In the genomic region with DNA sequence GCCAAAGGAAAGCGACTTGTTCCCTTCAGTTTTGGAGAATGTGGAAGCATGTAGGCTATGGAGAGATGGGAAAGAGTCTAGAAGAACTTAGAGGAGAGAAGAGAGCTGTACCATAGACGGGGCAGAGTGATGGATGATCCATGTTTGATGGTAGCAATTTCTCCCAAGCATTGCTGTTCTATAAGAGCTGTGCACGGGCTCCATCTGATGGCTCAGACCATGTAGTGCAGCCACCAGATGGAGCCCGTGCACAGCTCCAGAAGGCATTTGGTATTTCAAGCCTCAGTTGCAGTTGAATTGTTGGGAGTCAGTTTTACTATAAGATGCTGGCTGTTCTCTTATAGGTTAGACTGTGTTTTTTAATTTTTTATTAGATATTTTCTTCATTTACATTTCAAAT, we compare ENCODE assay signal across 8 mouse cellular contexts. TPM values are rescaled to one million over a fixed set of nuclear protein-coding genes. Genes with fewer than 3 reads are reported as not detected.
DNase-seq lines count a peak whose midpoint lies in the region; ATAC-seq and TF ChIP-seq lines count a peak whose summit lies in the region.
"Had no signal": no experiment of that assay in that cellular context is flagged by ENCODE, and none has a peak within 500 bp of the region (broad histone marks: within the 10 kb centered on the region; RNA-seq: fewer than 3 reads in every experiment).

No protein-coding gene starts in this region.

- no peak overlapping the region for H3K4me3 ChIP-seq in C2C12 (ENCODE audit: insufficient read depth, poor library complexity, severe bottlenecking)
- no peak overlapping the region for H3K4me3 ChIP-seq in forebrain, embryonic 13.5 days
- no peak overlapping the region for H3K4me3 ChIP-seq in liver, adult 2 months (ENCODE audit: insufficient read depth, low read depth, low read length)
- H3K4me3 ChIP-seq in neural tube, embryonic 14.5 days (ENCODE audit: low read depth, low read length): no peak overlapping the region
- H3K4me3 ChIP-seq: heart, embryonic 13.5 days had no signal

- H3K27me3 ChIP-seq in C2C12 (ENCODE audit: control insufficient read depth, insufficient read depth, insufficient read length): no peaks in the 10 kb centered on the region
- H3K27me3 ChIP-seq in forebrain, embryonic 13.5 days: no peaks in the 10 kb centered on the region
- no peaks in the 10 kb centered on the region for H3K27me3 ChIP-seq in liver, adult 2 months (ENCODE audit: control insufficient read depth, insufficient read depth, low read length)
- no peaks in the 10 kb centered on the region for H3K27me3 ChIP-seq in neural tube, embryonic 14.5 days (ENCODE audit: control insufficient read depth, insufficient read depth, low read length)
- H3K27me3 ChIP-seq: heart, embryonic 13.5 days had no signal

- no peak for TF ChIP-seq POLR2A in liver, adult 2 months (IDR thresholded peaks at IDR 0.05; ENCODE audit: extremely low read depth, insufficient read depth, low read length)

- H3K4me2 ChIP-seq in forebrain, embryonic 13.5 days: no peak overlapping the region
- H3K4me2 ChIP-seq in neural tube, embryonic 14.5 days (ENCODE audit: low read depth, low read length): no peak overlapping the region
- H3K4me2 ChIP-seq: heart, embryonic 13.5 days had no signal

- no peak overlapping the region for H3ac ChIP-seq in C2C12 (ENCODE audit: control insufficient read depth, insufficient read length, low read depth)

- TF ChIP-seq CTCF in C2C12 (IDR thresholded peaks at IDR 0.05; ENCODE audit: control insufficient read depth, insufficient read depth, insufficient read length): peak; percentile 3
- peak; percentile 66 for TF ChIP-seq CTCF in liver, adult 2 months (IDR thresholded peaks at IDR 0.05; ENCODE audit: low read depth, low read length)

- H3K36me3 ChIP-seq in C2C12 (ENCODE audit: control insufficient read depth, insufficient read depth): peaks cover 32% of the 10 kb centered on the region
- H3K36me3 ChIP-seq in forebrain, embryonic 13.5 days (ENCODE audit: poor library complexity, severe bottlenecking): no peaks in the 10 kb centered on the region
- peaks cover 5% of the 10 kb centered on the region; the same call in 1 of the 2 replicates for H3K36me3 ChIP-seq in liver, adult 2 months (ENCODE audit: control insufficient read depth, insufficient read depth, low read length)
- H3K36me3 ChIP-seq in neural tube, embryonic 14.5 days (ENCODE audit: control insufficient read depth, insufficient read depth, low read length): no peaks in the 10 kb centered on the region

- no peak overlapping the region for H3K27ac ChIP-seq in forebrain, embryonic 13.5 days
- no peak overlapping the region for H3K27ac ChIP-seq in liver, adult 2 months (replicated peaks; ENCODE audit: insufficient read depth, low read depth, low read length)
- no peak overlapping the region for H3K27ac ChIP-seq in neural tube, embryonic 14.5 days (ENCODE audit: low read depth, low read length)
- H3K27ac ChIP-seq: heart, embryonic 13.5 days had no signal

- WGBS in forebrain, embryonic 13.5 days: 21% methylated on average over 4 of the region's 4 CpGs
- WGBS in liver, adult 2 months: 18% methylated on average over 4 of the region's 4 CpGs
- 23% methylated on average over 4 of the region's 4 CpGs for WGBS in neural tube, embryonic 14.5 days

- H3K9me3 ChIP-seq in forebrain, embryonic 13.5 days (replicated peaks): no peaks in the 10 kb centered on the region
- H3K9me3 ChIP-seq in neural tube, embryonic 14.5 days (ENCODE audit: control insufficient read depth, low read length): no peaks in the 10 kb centered on the region
- H3K9me3 ChIP-seq: heart, embryonic 13.5 days had no signal

- H3K4me1 ChIP-seq in forebrain, embryonic 13.5 days: peaks cover 1% of the 10 kb centered on the region
- H3K4me1 ChIP-seq in liver, adult 2 months (ENCODE audit: control insufficient read depth, insufficient read depth, low read length): no peaks in the 10 kb centered on the region; the same call in 1 of the 2 replicates
- H3K4me1 ChIP-seq in neural tube, embryonic 14.5 days (ENCODE audit: control insufficient read depth, insufficient read depth, low read length): no peaks in the 10 kb centered on the region

- H3K79me3 ChIP-seq in C2C12 (ENCODE audit: low read depth): peaks cover 60% of the 10 kb centered on the region

- H3K79me2 ChIP-seq in C2C12 (ENCODE audit: control insufficient read depth, insufficient read depth): peaks cover 95% of the 10 kb centered on the region
- H3K79me2 ChIP-seq in liver, adult 2 months (ENCODE audit: control insufficient read depth, insufficient read depth, low read length): peaks cover 3% of the 10 kb centered on the region; the same call in 1 of the 2 replicates

- peak; percentile 68 for DNase-seq in 3T3-L1 (ENCODE audit: low read depth, low spot score)
- peak; percentile 39 for DNase-seq in c-Kit-positive CD71-positive TER-119-negative erythroid progenitor cells, embryonic 14.5 days (ENCODE audit: low read depth)
- peak; percentile 21 for DNase-seq in liver, adult 2 months (ENCODE audit: extremely low read depth, low read depth, low spot score)

- no peak overlapping the region for H3K9ac ChIP-seq in forebrain, embryonic 13.5 days
- H3K9ac ChIP-seq in liver, adult 2 months (ENCODE audit: low read depth, low read length): no peak overlapping the region
- no peak overlapping the region for H3K9ac ChIP-seq in neural tube, embryonic 14.5 days (replicated peaks; ENCODE audit: low read depth, low read length)
- H3K9ac ChIP-seq: heart, embryonic 13.5 days had no signal

- peak; percentile 73 for ATAC-seq in forebrain, embryonic 13.5 days
- peak; percentile 50 for ATAC-seq in inflammation-experienced regulatory T-cells, adult 6 months
- peak; percentile 80; the same call in 1 of the 2 replicates for ATAC-seq in neural tube, embryonic 14.5 days (ENCODE audit: low read depth)

TF ChIP-seq in C2C12, 6 proteins besides CTCF, POLR2A, EP300 and RAD21:
- TF ChIP-seq FOSL1 (IDR thresholded peaks at IDR 0.05; ENCODE audit: insufficient read depth, low read length, poor library complexity, severe bottlenecking) (no peak), CEBPB (IDR thresholded peaks at IDR 0.05; ENCODE audit: low read depth) (no peak), MYOG (IDR thresholded peaks at IDR 0.05; ENCODE audit: control insufficient read depth, extremely low read depth, insufficient read length) (no peak), USF1 (IDR thresholded peaks at IDR 0.05; ENCODE audit: low read depth) (no peak)
TF ChIP-seq in C2C12: peak in this region for 0.

RNA-seq across cellular contexts. Expression of gene Luzp1, which starts 56.9 kb away (rescaled TPM):
- 16.1 TPM for polyA plus RNA-seq in C2C12 (2012; fragmentation: generic; extraction: Trizol)
- polyA plus RNA-seq in forebrain, embryonic 13.5 days (2015; fragmentation: Nextera tagmentation; extraction: Ambion mirVana): 91.1 and 99.1 TPM in 2 replicates
- 10 to 100 TPM in 1 of 3 experiments, 1 to 10 TPM in 2; 4.9 to 10.9 (median 5.6) TPM for polyA plus RNA-seq in inflammation-experienced regulatory T-cells, adult 6 months (2017; shearing (Covaris generic))
- 6.8 and 8.1 TPM in 2 replicates for total RNA-seq in liver, adult 2 months (2014; rRNA removed)
- 2.5 and 3.3 TPM in 2 replicates for polyA plus RNA-seq in liver, adult 2 months (2012; rRNA removed)
- polyA plus RNA-seq in neural tube, embryonic 14.5 days (2014; fragmentation: Nextera tagmentation; extraction: Ambion mirVana): 56.8 and 65.2 TPM in 2 replicates
